Mouse (Mus musculus) cerebellum, adult 9-10 months (tissue): ENCODE results near the gene Gm20867.
"Not testable (repeated sequence)": the region's sequence is repeated elsewhere in the genome, so short reads cannot be mapped to it uniquely, and the experiment has no call there.

Experiments
- DNase-seq: peaks from one replicate; pipeline ENCODE4 v3.0.0; 2022

Gene Gm20867

DNA sequence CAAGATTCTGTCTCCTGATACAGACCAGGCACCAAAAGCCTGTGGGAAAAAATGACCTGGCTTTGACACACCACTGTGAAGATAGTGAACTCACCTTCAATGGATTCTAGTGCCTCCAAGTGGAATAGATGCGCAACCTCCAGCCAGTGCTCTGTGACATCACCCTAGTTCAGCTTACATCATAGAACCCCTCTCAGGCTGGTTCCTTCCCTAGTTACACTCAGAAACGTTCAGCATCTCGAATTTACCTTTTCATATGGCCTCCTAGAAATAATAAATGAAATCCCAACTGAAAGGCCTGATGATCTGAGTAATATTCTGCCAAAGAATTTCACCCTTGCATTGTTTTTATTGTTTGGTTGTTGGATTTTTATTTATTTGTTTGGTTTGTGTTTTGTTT is at the start of gene Gm20867:
Gene Gm20867 (minus strand): TSS at position 101 of the 400 bp plus-strand sequence.
- DNase-seq, result not testable (repeated sequence)
